17 mouse cellular contexts compared by ENCODE assay signal in the genomic region with DNA sequence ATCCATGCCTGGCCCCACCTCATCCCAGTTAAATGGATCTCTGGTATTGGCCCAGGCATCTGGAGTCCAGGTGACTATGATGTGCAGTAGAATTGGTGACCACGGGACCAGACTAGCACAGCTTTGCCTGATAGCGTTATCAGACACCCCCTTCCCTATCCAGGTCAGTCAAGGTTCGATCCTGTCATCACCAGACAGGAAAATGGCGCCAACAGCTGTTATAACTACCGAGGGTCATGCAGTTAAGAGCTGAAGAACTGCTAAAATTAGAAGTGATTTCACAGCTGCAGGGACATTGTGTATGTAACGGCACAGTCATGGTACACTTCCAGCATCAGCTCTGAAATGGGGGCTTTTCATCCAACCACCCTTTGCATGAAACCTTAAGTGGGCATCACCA.
DNase-seq lines count a peak whose midpoint lies in the region; ATAC-seq and TF ChIP-seq lines count a peak whose summit lies in the region.
"Had no signal": no experiment of that assay in that cellular context is flagged by ENCODE, and none has a peak within 500 bp of the region (broad histone marks: within the 10 kb centered on the region; RNA-seq: fewer than 3 reads in every experiment).

No protein-coding gene starts in this region.

- H3K4me1 ChIP-seq in forebrain, embryonic 14.5 days (ENCODE audit: control insufficient read depth, insufficient read depth, low read length): peaks cover 37% of the 10 kb centered on the region
- H3K4me1 ChIP-seq in forebrain, embryonic 12.5 days: peaks cover 21% of the 10 kb centered on the region
- peaks cover 23 to 35% of the 10 kb centered on the region in 2 experiments for H3K4me1 ChIP-seq in MEL (ENCODE audit: control insufficient read depth in 1 of 2, insufficient read depth in 2 of 2, low read length in 2 of 2)
- peaks cover 55% of the 10 kb centered on the region for H3K4me1 ChIP-seq in heart, postnatal 0 days (ENCODE audit: control insufficient read depth, insufficient read depth)

- TF ChIP-seq RAD21 in MEL (IDR thresholded peaks at IDR 0.05; ENCODE audit: low read depth, low read length): no peak

- no peak for TF ChIP-seq EP300 in MEL (IDR thresholded peaks at IDR 0.05; ENCODE audit: low read depth in 1 of 2, low read length in 2 of 2)
- TF ChIP-seq EP300 in heart, postnatal 0 days (IDR thresholded peaks at IDR 0.05; ENCODE audit: low read depth): peak; percentile 91

- WGBS in forebrain, embryonic 14.5 days: 74% methylated on average over 6 of the region's 6 CpGs
- 88% methylated on average over 6 of the region's 6 CpGs for WGBS in forebrain, embryonic 12.5 days
- WGBS in heart, postnatal 0 days: 16% methylated on average over 6 of the region's 6 CpGs

- TF ChIP-seq CTCF in MEL (IDR thresholded peaks at IDR 0.05 in 2 of 3, conservative IDR thresholded peaks at IDR 0.05 in 1 of 3; ENCODE audit: control insufficient read depth in 1 of 3, insufficient read depth in 1 of 3, low read depth in 2 of 3, low read length in 3 of 3, poor library complexity in 1 of 3, severe bottlenecking in 1 of 3): no peak
- TF ChIP-seq CTCF in heart, postnatal 0 days (IDR thresholded peaks at IDR 0.05; ENCODE audit: low read depth): no peak

- intact Hi-C loops in gastrocnemius, postnatal 36 days (cut with DNase I): no loop called here

- H3K9ac ChIP-seq in forebrain, embryonic 14.5 days (ENCODE audit: low read length): no peak overlapping the region
- H3K9ac ChIP-seq in forebrain, embryonic 12.5 days: no peak overlapping the region
- H3K9ac ChIP-seq in MEL (ENCODE audit: control insufficient read depth, low read depth, low read length, poor library complexity, severe bottlenecking): no peak overlapping the region
- H3K9ac ChIP-seq in heart, postnatal 0 days (replicated peaks; ENCODE audit: low read depth, low read length): no peak overlapping the region
- H3K9ac ChIP-seq: embryonic facial prominence, embryonic 12.5 days; liver, embryonic 14.5 days had no signal

- no peak overlapping the region for H3K4me2 ChIP-seq in forebrain, embryonic 14.5 days (ENCODE audit: low read length)
- H3K4me2 ChIP-seq in forebrain, embryonic 12.5 days: no peak overlapping the region
- H3K4me2 ChIP-seq in heart, postnatal 0 days (ENCODE audit: low read depth, low read length): no peak overlapping the region
- H3K4me2 ChIP-seq: embryonic facial prominence, embryonic 12.5 days had no signal

- H3K4me3 ChIP-seq in forebrain, embryonic 14.5 days (ENCODE audit: low read depth, low read length): no peak overlapping the region
- no peak overlapping the region for H3K4me3 ChIP-seq in forebrain, embryonic 12.5 days (replicated peaks)
- no peak overlapping the region for H3K4me3 ChIP-seq in MEL (ENCODE audit: control insufficient read depth in 1 of 2, insufficient read depth in 1 of 2, low read depth in 2 of 2, low read length in 2 of 2)
- H3K4me3 ChIP-seq in heart, postnatal 0 days (ENCODE audit: low read depth, low read length): no peak overlapping the region
- H3K4me3 ChIP-seq: embryonic facial prominence, embryonic 12.5 days; hindbrain, embryonic 10.5 days; megakaryocyte, embryonic 14.5 days had no signal

- no peaks in the 10 kb centered on the region for H3K79me2 ChIP-seq in MEL (ENCODE audit: control insufficient read depth, insufficient read depth, low read length, poor library complexity)

- H3K9me3 ChIP-seq in forebrain, embryonic 14.5 days (replicated peaks; ENCODE audit: control insufficient read depth, low read length): no peaks in the 10 kb centered on the region
- no peaks in the 10 kb centered on the region for H3K9me3 ChIP-seq in forebrain, embryonic 12.5 days
- no peaks in the 10 kb centered on the region for H3K9me3 ChIP-seq in MEL (replicated peaks; ENCODE audit: insufficient read depth, low read length)
- no peaks in the 10 kb centered on the region for H3K9me3 ChIP-seq in heart, postnatal 0 days (replicated peaks; ENCODE audit: control insufficient read depth, low read length)
- H3K9me3 ChIP-seq: embryonic facial prominence, embryonic 12.5 days; hindbrain, embryonic 10.5 days; megakaryocyte, embryonic 14.5 days had no signal

- H3K36me3 ChIP-seq in forebrain, embryonic 14.5 days (ENCODE audit: control insufficient read depth, insufficient read depth, low read length): peaks cover 64% of the 10 kb centered on the region
- H3K36me3 ChIP-seq in forebrain, embryonic 12.5 days (replicated peaks): peaks cover 78% of the 10 kb centered on the region
- H3K36me3 ChIP-seq in MEL (ENCODE audit: control insufficient read depth in 1 of 2, insufficient read depth in 2 of 2, low read length in 2 of 2): peaks cover 0 to 32% of the 10 kb centered on the region in 2 experiments; a peak in 3 of 4 replicates
- peaks cover 69% of the 10 kb centered on the region for H3K36me3 ChIP-seq in heart, postnatal 0 days (replicated peaks; ENCODE audit: control insufficient read depth, insufficient read depth, low read length)

- H3K27ac ChIP-seq in forebrain, embryonic 14.5 days (ENCODE audit: low read depth, low read length): 0 out of 2 replicates have a peak overlapping the region, but pooled peaks have one; percentile 92
- H3K27ac ChIP-seq in forebrain, embryonic 12.5 days: no peak overlapping the region
- no peak overlapping the region for H3K27ac ChIP-seq in MEL (ENCODE audit: control insufficient read depth, low read depth, low read length)
- H3K27ac ChIP-seq in heart, postnatal 0 days (ENCODE audit: low read depth): peak overlapping the region; percentile 88
- H3K27ac ChIP-seq: embryonic facial prominence, embryonic 12.5 days; hindbrain, embryonic 10.5 days; liver, embryonic 14.5 days had no signal

- TF ChIP-seq POLR2A in MEL (IDR thresholded peaks at IDR 0.05; ENCODE audit: control insufficient read depth in 1 of 2, insufficient read depth in 1 of 2, low read depth in 1 of 2, low read length in 2 of 2, poor library complexity in 1 of 2): no peak

- no peak for ATAC-seq in forebrain, embryonic 14.5 days
- no peak for ATAC-seq in forebrain, embryonic 12.5 days (ENCODE audit: low FRiP score)
- ATAC-seq in heart, postnatal 0 days (ENCODE audit: insufficient read depth, low read depth): peak; percentile 47

- no peaks in the 10 kb centered on the region for H3K27me3 ChIP-seq in forebrain, embryonic 14.5 days (replicated peaks; ENCODE audit: control insufficient read depth, insufficient read depth, low read length)
- H3K27me3 ChIP-seq in forebrain, embryonic 12.5 days: no peaks in the 10 kb centered on the region
- no peaks in the 10 kb centered on the region for H3K27me3 ChIP-seq in MEL (ENCODE audit: control insufficient read depth in 1 of 2, insufficient read depth in 2 of 2, low read length in 2 of 2)
- H3K27me3 ChIP-seq in heart, postnatal 0 days (ENCODE audit: control insufficient read depth, insufficient read depth, low read length): no peaks in the 10 kb centered on the region
- H3K27me3 ChIP-seq: embryonic facial prominence, embryonic 12.5 days; megakaryocyte, embryonic 14.5 days had no signal

- DNase-seq in forebrain, embryonic 14.5 days (ENCODE audit: low spot score): no peak
- DNase-seq in MEL (ENCODE audit: low read depth, low spot score): no peak
- DNase-seq in heart, adult 9 months (ENCODE audit: low spot score in 2 of 2): peak; percentile 58 to 65
- peak; percentile 47 for DNase-seq in heart, postnatal 0 days (ENCODE audit: low spot score)
- no peak for DNase-seq in right cerebral cortex, postnatal 36 days (ENCODE audit: low spot score in 2 of 2)
- no peak for DNase-seq in embryo, embryonic 9.5 days (ENCODE audit: extremely low spot score)
- DNase-seq in gastrocnemius, postnatal 36 days: no peak
- DNase-seq: adrenal gland, postnatal 14 days; cerebellum, adult 2 months; kidney, adult 2 months; kidney, postnatal 14 days; layer of hippocampus, adult 9-11 months had no signal

TF ChIP-seq in MEL, 35 proteins besides CTCF, POLR2A, EP300 and RAD21:
- TF ChIP-seq CHD2 (IDR thresholded peaks at IDR 0.05; ENCODE audit: low read length) (no peak), UBTF (IDR thresholded peaks at IDR 0.05; ENCODE audit: borderline replicate concordance, insufficient read depth, low read depth, low read length) (no peak), ETS1 (IDR thresholded peaks at IDR 0.05; ENCODE audit: low read depth, low read length) (0 out of 2 replicates have a peak, but pooled peaks have one; percentile 29), SIN3A (IDR thresholded peaks at IDR 0.05; ENCODE audit: low read length) (no peak), NRF1 (IDR thresholded peaks at IDR 0.05; ENCODE audit: insufficient read depth, low read depth, low read length, poor library complexity, severe bottlenecking) (no peak), KAT2A (conservative IDR thresholded peaks at IDR 0.05; ENCODE audit: low read depth, low read length) (no peak), NELFE (IDR thresholded peaks at IDR 0.05; ENCODE audit: low read depth, low read length) (no peak), POLR2AphosphoS2 (IDR thresholded peaks at IDR 0.05; ENCODE audit: low read length) (no peak), POLR2AphosphoS5 (IDR thresholded peaks at IDR 0.05; ENCODE audit: borderline replicate concordance, low read depth, low read length) (no peak)

Comparison
In these comparisons a context has a peak if more than half of its experiments do, and no peak if none do; other contexts are left out.
1. H3K27ac ChIP-seq: peak in forebrain, embryonic 14.5 days (single experiment) and heart, postnatal 0 days (single experiment); none in forebrain, embryonic 12.5 days (single experiment) and MEL (single experiment).
2. DNase-seq: peak in heart, adult 9 months (2 of 2) and heart, postnatal 0 days (single experiment); none in forebrain, embryonic 14.5 days (single experiment), MEL (single experiment), right cerebral cortex, postnatal 36 days (0 of 2), embryo, embryonic 9.5 days (single experiment) and gastrocnemius, postnatal 36 days (0 of 2).